Mouse (Mus musculus): ENCODE results near the gene Pcdh7.

Pcdh7 gene

GRCm38 (mm10) chr5:57803108-57803507, 85.3 kb downstream of the Pcdh7 start:
- DNase-seq: no peak

GRCm38 (mm10) chr5:57803890-57804289, 86.1 kb downstream of the Pcdh7 start:
- DNase-seq: no peak

DNA sequence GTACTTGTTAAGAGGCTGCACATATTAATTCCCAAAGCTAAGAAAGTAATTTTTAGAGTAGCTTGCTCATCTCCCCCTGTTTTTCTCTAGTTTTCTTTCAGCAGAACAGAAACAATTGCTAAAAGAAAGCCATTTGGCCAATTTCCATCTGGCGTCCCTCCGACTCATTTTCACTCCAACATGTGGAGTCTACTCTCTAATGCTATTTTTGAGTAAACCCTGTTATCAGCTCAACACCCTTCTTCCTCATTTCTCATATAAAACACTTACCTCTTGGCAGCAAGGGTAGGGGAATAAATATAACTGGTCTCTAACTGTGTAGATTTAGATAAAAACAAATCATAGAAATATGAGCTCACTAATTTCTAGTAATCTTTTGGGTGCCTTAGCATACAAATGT, 89.6 kb downstream of the Pcdh7 start:
- no peak for DNase-seq

GRCm38 (mm10) chr5:57810641-57811040, 92.9 kb downstream of the Pcdh7 start:
- no peak for DNase-seq

GRCm38 (mm10) chr5:57815964-57816589, 98.3 kb downstream of the Pcdh7 start:
- DNase-seq: no peak

- no peak for DNase-seq
Observed at GRCm38 (mm10) chr5:57819788-57820187, 102.0 kb downstream of the Pcdh7 start.

DNA sequence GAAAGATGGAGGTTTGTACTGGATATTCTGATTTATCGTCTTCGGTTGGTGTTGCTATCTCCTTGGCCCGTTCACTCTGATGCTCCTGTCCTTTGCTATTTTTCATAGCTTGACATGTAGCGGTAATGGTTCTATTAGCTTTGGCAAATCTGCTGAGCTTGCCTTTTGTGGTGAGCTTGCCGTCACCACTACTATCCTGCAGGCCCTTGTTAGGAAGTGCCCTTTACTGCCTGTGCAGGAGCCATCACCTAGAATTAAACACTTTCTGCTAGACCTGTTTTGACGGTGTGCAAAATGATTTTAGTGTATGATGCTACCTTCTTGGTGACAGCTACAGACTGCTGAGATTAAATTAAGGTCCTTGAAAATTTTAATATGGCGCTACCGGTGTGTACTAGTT, 103.3 kb downstream of the Pcdh7 start:
- no peak for DNase-seq

- DNase-seq: no peak
Observed at GRCm38 (mm10) chr5:57828437-57828836, 110.7 kb downstream of the Pcdh7 start.

DNA sequence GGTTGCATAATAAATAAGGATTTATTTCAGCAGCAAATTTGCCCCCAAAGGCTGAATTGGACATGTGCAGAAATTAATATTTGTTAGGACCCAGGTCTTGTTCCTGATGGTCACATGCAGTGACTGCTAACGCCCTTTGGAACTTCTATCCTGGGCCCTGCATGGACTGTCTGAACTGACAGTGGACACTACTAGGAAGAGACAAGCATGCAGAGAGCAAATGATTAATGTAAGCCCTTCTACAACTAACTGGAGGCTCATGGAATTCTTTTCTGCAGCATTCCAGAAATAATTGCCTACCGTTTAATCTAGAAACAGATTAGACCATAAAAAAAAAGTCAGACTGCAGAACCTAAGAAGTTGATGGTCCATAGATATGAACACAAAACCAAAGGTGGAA, 119.4 kb downstream of the Pcdh7 start:
- DNase-seq: no peak

DNA sequence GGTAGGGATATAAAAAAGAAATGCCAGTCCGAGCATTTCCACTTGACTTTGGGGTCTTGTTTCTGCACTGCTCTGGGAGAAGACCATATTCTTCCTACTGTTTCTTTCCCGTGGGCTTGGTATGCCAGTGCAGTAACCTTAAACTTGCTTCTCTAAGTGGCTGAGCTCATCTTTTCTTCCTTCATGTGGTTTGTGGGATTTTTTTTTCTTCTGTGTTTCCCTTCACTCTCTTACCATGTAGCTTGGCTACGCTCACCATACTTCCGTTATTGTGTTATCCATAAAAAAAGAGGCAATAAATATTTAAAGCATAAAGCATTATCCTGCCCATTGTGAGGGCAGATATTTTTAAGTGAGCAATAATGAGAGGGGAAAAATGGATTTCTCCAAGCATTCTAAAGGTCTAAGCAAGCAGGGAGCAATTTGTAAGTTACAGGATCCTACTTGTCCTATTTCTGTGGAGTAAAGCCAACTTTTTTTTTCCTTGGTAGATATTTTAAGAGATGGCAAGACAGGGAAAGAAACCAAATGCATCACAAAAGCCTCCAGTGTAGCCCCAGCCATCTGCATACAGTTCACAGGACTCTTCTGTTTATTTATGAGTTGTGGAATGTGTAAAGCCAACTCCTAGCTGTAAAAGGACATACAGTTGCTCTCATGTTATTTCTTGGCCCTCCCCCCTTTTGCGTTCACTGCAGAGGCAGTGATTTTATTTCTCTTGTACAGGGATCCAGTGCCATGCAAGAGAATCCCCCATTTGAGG, 123.8 kb downstream of the Pcdh7 start:
- no peak for DNase-seq

DNA sequence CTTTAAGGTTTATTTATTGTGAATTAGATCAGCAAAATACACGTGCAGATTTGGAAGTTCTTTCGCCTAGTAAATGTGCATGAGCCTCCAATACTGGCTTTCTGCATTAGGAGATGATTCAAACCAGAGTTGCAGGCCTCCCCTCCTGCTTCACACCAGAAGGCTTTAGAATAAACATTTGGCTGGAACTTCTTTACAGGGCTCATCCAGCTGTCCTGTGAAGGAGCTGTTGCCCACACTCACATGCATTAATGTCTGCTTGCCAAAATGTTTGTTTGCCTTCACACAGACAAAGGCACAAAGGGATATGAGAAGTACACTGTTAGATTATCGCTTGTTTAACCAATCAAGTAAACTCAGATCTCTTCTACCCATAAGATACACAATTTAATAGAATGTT, 129.7 kb downstream of the Pcdh7 start:
- DNase-seq: no peak

GRCm38 (mm10) chr5:57850111-57850510, 132.3 kb downstream of the Pcdh7 start:
- DNase-seq: no peak

- no peak for DNase-seq
Observed at GRCm38 (mm10) chr5:57857316-57857715, 139.5 kb downstream of the Pcdh7 start.

DNA sequence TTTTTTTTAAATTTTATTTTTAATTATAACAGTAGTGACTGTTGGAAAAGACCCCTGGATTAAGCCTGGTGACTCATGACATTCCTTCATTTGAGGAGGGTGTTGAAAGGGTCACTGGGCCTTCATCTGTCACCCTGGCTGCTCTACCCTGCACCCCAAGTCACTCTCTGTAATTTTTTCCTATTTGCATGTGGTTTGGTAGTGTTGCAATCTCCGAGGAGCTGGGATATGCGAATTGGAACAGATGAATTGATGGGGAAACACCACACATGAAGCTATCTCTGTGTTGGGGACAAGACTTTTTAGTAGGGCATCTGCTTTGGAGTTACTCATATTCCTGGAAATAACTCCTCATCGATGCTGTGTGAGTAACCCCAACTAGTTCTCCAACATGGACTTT, 146.5 kb downstream of the Pcdh7 start:
- no peak for DNase-seq

DNA sequence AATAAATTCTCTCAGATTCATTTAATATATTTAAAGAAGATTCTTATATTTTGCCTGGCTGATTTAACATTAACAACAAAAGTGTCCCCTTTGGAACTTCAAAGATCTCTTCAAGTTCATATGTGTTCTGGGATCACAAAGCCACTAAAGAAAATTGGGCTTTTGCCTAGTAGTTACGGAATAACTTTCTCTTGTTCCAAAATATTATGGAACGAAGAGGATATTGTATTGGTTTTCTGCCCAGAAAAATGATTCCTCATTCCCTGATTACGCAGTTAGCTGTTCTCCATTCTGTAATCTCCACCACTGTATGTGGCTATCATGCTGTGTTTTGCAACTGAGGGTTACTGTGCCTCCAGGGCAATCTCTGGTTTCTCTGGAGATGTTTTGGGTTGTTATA, 147.5 kb downstream of the Pcdh7 start:
- no peak for DNase-seq

GRCm38 (mm10) chr5:57866097-57866496, 148.3 kb downstream of the Pcdh7 start:
- no peak for DNase-seq

GRCm38 (mm10) chr5:57867906-57868305, 150.1 kb downstream of the Pcdh7 start:
- no peak for DNase-seq

- DNase-seq: no peak
Observed at GRCm38 (mm10) chr5:57868702-57869101, 150.9 kb downstream of the Pcdh7 start.

- no peak for DNase-seq
Observed at GRCm38 (mm10) chr5:57870727-57871126, 153.0 kb downstream of the Pcdh7 start.

GRCm38 (mm10) chr5:57884982-57885381, 167.2 kb downstream of the Pcdh7 start:
- no peak for DNase-seq

- DNase-seq: no peak
Observed at GRCm38 (mm10) chr5:57899018-57899614, 181.3 kb downstream of the Pcdh7 start.

DNA sequence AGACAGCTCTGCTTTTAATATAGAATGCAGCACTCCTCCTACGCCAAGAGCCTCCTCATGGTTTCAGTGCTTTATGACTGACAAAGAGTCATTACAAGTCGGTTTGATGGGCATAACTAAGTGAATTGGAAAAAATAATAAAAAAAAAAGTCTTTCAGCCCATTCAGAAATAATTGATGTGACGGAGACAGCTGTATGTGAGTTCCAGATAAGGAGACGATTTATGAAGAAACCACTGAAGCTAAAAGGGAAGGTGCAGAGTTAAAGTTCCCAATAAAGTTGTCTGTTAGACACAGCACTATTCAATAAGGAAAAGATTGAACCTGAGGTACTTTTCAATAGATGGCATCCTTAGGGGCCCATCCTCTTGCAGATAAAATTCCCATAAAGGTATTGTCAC, 189.5 kb downstream of the Pcdh7 start:
- no peak for DNase-seq

GRCm38 (mm10) chr5:57921140-57921539, 203.4 kb downstream of the Pcdh7 start:
- DNase-seq: no peak

- DNase-seq: no peak
Observed at GRCm38 (mm10) chr5:57931331-57931730, 213.6 kb downstream of the Pcdh7 start.
